Mouse (Mus musculus): ENCODE results near the gene Gm13762. TPM values are rescaled to one million over a fixed set of nuclear protein-coding genes. Genes with fewer than 3 reads are reported as not detected.
"Not testable (repeated sequence)": the region's sequence is repeated elsewhere in the genome, so short reads cannot be mapped to it uniquely, and the experiment has no call there.

The Gm13762 gene
- not detected for total RNA-seq (2021)

GRCm38 (mm10) chr2:88980181-88980580 is at the start of gene Gm13762:
Gm13762 (minus strand) TSS chr2:88980281.
- intact Hi-C loops (cut with DNase I) = no loop called here
- no peak for DNase-seq (ENCODE audit: low spot score)

GRCm38 (mm10) chr2:89021436-89021835 is 41.4 kb upstream of the Gm13762 start:
- intact Hi-C loops (cut with DNase I); DNase-seq (ENCODE audit: low spot score): not testable (repeated sequence)

GRCm38 (mm10) chr2:89018240-89018639 is 38.2 kb upstream of the Gm13762 start, which contains the start of gene Olfr1216:
Olfr1216 (minus strand) TSS chr2:89018340.
- intact Hi-C loops (cut with DNase I) = no loop called here
- no peak for DNase-seq (ENCODE audit: low spot score)

- intact Hi-C loops (cut with DNase I) = no loop called here
Observed at GRCm38 (mm10) chr2:89006873-89007272, 26.8 kb upstream of the Gm13762 start, which contains the start of gene Olfr1215. Olfr1215 (minus strand) TSS chr2:89006973.

GRCm38 (mm10) chr2:88992553-88992952 is 12.5 kb upstream of the Gm13762 start, which contains the start of gene Olfr1214:
Olfr1214 (minus strand) TSS chr2:88992653.
- intact Hi-C loops (cut with DNase I) = no loop called here
- no peak for DNase-seq (ENCODE audit: low spot score)

More at GRCm38 (mm10) chr2:89006873-89007272, 26.8 kb upstream of the Gm13762 start, which contains the start of gene Olfr1215:
- DNase-seq (ENCODE audit: low spot score) = no peak

GRCm38 (mm10) chr2:88953669-88954068 is 26.4 kb downstream of the Gm13762 start, which contains the start of gene Olfr1212:
Olfr1212 (plus strand) TSS chr2:88953969.
- intact Hi-C loops (cut with DNase I) = no loop called here
- DNase-seq (ENCODE audit: low spot score) = no peak

- intact Hi-C loops (cut with DNase I) = no loop called here
Observed at GRCm38 (mm10) chr2:88938011-88938410, 42.1 kb downstream of the Gm13762 start, which contains the start of gene Olfr1211. Olfr1211 (minus strand) TSS chr2:88938111.

More at GRCm38 (mm10) chr2:88938011-88938410, 42.1 kb downstream of the Gm13762 start, which contains the start of gene Olfr1211:
- DNase-seq (ENCODE audit: low spot score) = no peak

Other genes starting within 250 kb of the Gm13762 start
- not detected for gene Olfr1197, start 247.9 kb downstream of the Gm13762 start, total RNA-seq (2021)
- gene Olfr1198, start 228.9 kb downstream of the Gm13762 start, total RNA-seq (2021) = not detected
- gene Olfr1199, start 219.8 kb downstream of the Gm13762 start, total RNA-seq (2021) = not detected
- gene Olfr1200, start 209.8 kb downstream of the Gm13762 start, total RNA-seq (2021) = not detected
- not detected for gene Olfr1201, start 187.2 kb downstream of the Gm13762 start, total RNA-seq (2021)
- not detected for gene Olfr1202, start 165.8 kb downstream of the Gm13762 start, total RNA-seq (2021)
- gene Olfr1205, start 150.5 kb downstream of the Gm13762 start, total RNA-seq (2021) = not detected
- gene Olfr1204, start 131.0 kb downstream of the Gm13762 start, total RNA-seq (2021) = not detected
- not detected for gene Olfr1206, start 117.0 kb downstream of the Gm13762 start, total RNA-seq (2021)
- not detected for gene Olfr1208, start 78.0 kb downstream of the Gm13762 start, total RNA-seq (2021)
- gene Olfr1209, start 65.1 kb downstream of the Gm13762 start, total RNA-seq (2021) = not detected
- not detected for gene Olfr1211, start 42.2 kb downstream of the Gm13762 start, total RNA-seq (2021)
- not detected for gene Olfr1212, start 26.3 kb downstream of the Gm13762 start, total RNA-seq (2021)
- gene Olfr1214, start 12.4 kb upstream of the Gm13762 start, total RNA-seq (2021) = not detected
- gene Olfr1215, start 26.7 kb upstream of the Gm13762 start, total RNA-seq (2021) = not detected
- not detected for gene Olfr1216, start 38.1 kb upstream of the Gm13762 start, total RNA-seq (2021)
- gene Olfr1217, start 51.8 kb upstream of the Gm13762 start, total RNA-seq (2021) = not detected
- not detected for gene Olfr1218, start 80.9 kb upstream of the Gm13762 start, total RNA-seq (2021)
- gene Olfr1219, start 103.2 kb upstream of the Gm13762 start, total RNA-seq (2021) = not detected
- gene Olfr1220, start 126.6 kb upstream of the Gm13762 start, total RNA-seq (2021) = not detected
- not detected for gene Olfr1221, start 137.0 kb upstream of the Gm13762 start, total RNA-seq (2021)
- not detected for gene Olfr1222, start 152.8 kb upstream of the Gm13762 start, total RNA-seq (2021)
- gene Olfr1223, start 171.3 kb upstream of the Gm13762 start, total RNA-seq (2021) = not detected
- not detected for gene Olfr1224-ps1, start 183.8 kb upstream of the Gm13762 start, total RNA-seq (2021)
- gene Olfr1225, start 194.4 kb upstream of the Gm13762 start, total RNA-seq (2021) = not detected
- not detected for gene Olfr1226, start 219.8 kb upstream of the Gm13762 start, total RNA-seq (2021)

All from heart, postnatal 25 days (tissue).